Mouse (Mus musculus) liver, adult 2 months (tissue): ENCODE measurements at regions not wholly inside any gene's neighbourhood (a gene's known extent, or its start where the extent isn't known, plus 50 kb on each side); places are given as distances from the start of the nearest gene placed in this dataset.

Experiments
- CTCF ChIP-seq: fragments of 200-500 bp; IDR thresholded peaks from 2 replicates; pipeline ENCODE4 v1.5.1; 2011; ENCODE audit warnings: low read depth, low read length, control low read depth
- POLR2A ChIP-seq: fragments of 200-500 bp; IDR thresholded peaks from 2 replicates; pipeline ENCODE4 v1.6.1; 2011; ENCODE audit warnings: low read length, control low read depth; ENCODE audit not compliant: insufficient read depth; ENCODE audit errors: extremely low read depth

DNA sequence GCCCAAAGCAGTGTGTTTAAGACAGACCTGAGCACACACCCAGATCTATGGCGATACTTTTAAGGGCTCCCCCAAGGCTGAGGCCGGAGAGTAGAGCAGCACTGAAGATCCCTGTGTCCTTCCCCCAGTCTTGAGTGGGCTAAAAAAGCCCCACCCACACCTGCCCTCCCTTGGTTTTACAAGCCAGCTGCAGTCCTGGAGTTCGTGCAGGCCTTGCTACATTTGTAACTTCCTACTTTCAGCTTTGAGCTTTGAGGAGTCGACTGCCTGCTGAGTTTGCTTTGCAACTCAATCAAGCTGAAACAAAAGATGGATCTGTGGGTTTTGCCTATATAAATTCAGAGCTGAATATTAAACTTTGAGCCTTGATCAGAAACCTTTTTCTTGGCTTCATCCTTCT, 63.5 kb downstream of the Cox18 start:
- TF ChIP-seq POLR2A (no peak), CTCF (no peak)
